Mouse (Mus musculus) ES-E14 (cell line): Measurements from ENCODE around the gene Hsf4. TPM values are rescaled to one million over a fixed set of nuclear protein-coding genes. Genes with fewer than 3 reads are reported as not detected.

ENCODE experiments used
- DNase-seq: peaks from one replicate; pipeline ENCODE4 v3.0.0-alpha.2; 2013; ENCODE audit warnings: low read depth, low spot score
- H3K27ac ChIP-seq: 2 replicates; pipeline ENCODE4 v1.5.1; 2012; ENCODE audit warnings: low read depth, mild to moderate bottlenecking, low read length, moderate library complexity, mixed read lengths; ENCODE audit not compliant: poor library complexity, insufficient read depth, severe bottlenecking
- H3K36me3 ChIP-seq: 2 replicates; pipeline ENCODE4 v1.6.1; 2012; ENCODE audit warnings: mild to moderate bottlenecking, low read length, moderate library complexity, mixed read lengths; ENCODE audit not compliant: control insufficient read depth, poor library complexity, insufficient read depth, severe bottlenecking
- H3K4me1 ChIP-seq, 2 experiments: fragments of 150-350 bp in 1 of 2; sonication (generic) in 1 of 2; 2 replicates each; pipeline ENCODE4 v1.6.1; 2012; ENCODE audit warnings: low read length in 2 of 2, mild to moderate bottlenecking in 1 of 2, mixed read lengths in 1 of 2; ENCODE audit not compliant: control insufficient read depth in 2 of 2, insufficient read depth in 2 of 2, poor library complexity in 1 of 2
- H3K4me3 ChIP-seq, 2 experiments: fragments of 150-350 bp in 1 of 2; sonication (generic) in 1 of 2; 2 replicates each; pipeline ENCODE4 v1.5.1; 2012; ENCODE audit warnings: low read length in 2 of 2, low read depth in 1 of 2, mild to moderate bottlenecking in 1 of 2, mixed read lengths in 1 of 2; ENCODE audit not compliant: insufficient read depth in 1 of 2, poor library complexity in 1 of 2, severe bottlenecking in 1 of 2
- H3K9ac ChIP-seq: 2 replicates; pipeline ENCODE4 v1.6.1; 2012; ENCODE audit warnings: low read depth, mild to moderate bottlenecking, low read length, mixed read lengths; ENCODE audit not compliant: poor library complexity, insufficient read depth, severe bottlenecking
- H3K9me3 ChIP-seq: fragments of 150-350 bp; sonication (generic); 2 replicates; pipeline ENCODE4 v1.6.1; 2012; ENCODE audit warnings: low read depth, mild to moderate bottlenecking, low read length; ENCODE audit not compliant: control insufficient read depth, insufficient read depth
- CHD2 ChIP-seq: IDR thresholded peaks from 2 replicates; pipeline ENCODE4 v1.6.1; 2014; ENCODE audit warnings: mild to moderate bottlenecking, low read depth, low read length, inconsistent platforms
- HCFC1 ChIP-seq: IDR thresholded peaks from 2 replicates; pipeline ENCODE4 v1.6.1; 2012; ENCODE audit warnings: low read length, inconsistent platforms, borderline replicate concordance; ENCODE audit not compliant: insufficient read depth
- MAFK ChIP-seq: IDR thresholded peaks from 2 replicates; pipeline ENCODE4 v1.6.1; 2014; ENCODE audit warnings: mild to moderate bottlenecking, low read depth, low read length, inconsistent platforms; ENCODE audit not compliant: insufficient read depth
- ZC3H11A ChIP-seq: IDR thresholded peaks from 2 replicates; pipeline ENCODE4 v1.6.1; 2012; ENCODE audit warnings: low read depth, mild to moderate bottlenecking, inconsistent platforms, low read length, borderline replicate concordance
- ZNF384 ChIP-seq: IDR thresholded peaks from 2 replicates; pipeline ENCODE4 v1.6.1; 2012; ENCODE audit warnings: low read depth, low read length, inconsistent platforms
- in situ Hi-C, 2 experiments: fragments of 600-800 bp; cut with MboI; formaldehyde crosslinking; loops; one replicate each; pipeline ENCODE4 v1.15.1; 2025; ENCODE audit warnings: low sequenced_read_pairs in 2 of 2, inconsistent platforms in 1 of 2; ENCODE audit not compliant: unreplicated experiment in 2 of 2
- total RNA-seq: library from RNA; depleted of rRNA; stranded (reverse); fragments of 300-350 nt; gene quantifications from 2 replicates; pipeline ENCODE4 v1.2.3, GENCODE M21; 2012

Gene Hsf4
- total RNA-seq, 1 experiment: 0.45 TPM

DNA sequence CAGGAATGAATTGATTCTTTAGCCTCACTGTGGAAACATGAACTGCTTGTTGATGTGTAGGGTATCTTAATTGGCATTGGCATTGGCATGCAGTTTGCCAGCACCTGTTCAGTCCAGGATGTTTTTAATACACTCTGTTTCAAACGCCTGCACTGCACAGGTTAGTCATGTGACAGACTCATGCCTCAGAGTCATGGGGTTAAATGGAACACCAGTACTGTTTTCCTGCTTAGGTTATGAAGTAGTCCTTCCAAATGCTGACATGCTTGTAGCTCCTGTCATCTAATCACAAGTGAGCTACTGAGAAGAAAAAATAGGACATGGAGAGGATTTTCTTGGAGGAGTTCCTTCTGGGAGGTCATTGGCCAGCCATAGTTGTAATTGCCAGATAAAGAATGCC is 34.4 kb upstream of the Hsf4 start:
- Histone ChIP-seq H3K9ac (no peak overlapping the region), H3K36me3 (peaks cover 25% of the 10 kb centered on the region), H3K9me3 (no peaks in the 10 kb centered on the region), H3K27ac (no peak overlapping the region), H3K4me3 (no peak overlapping the region), H3K4me1 (peaks cover 12 to 22% of the 10 kb centered on the region in 2 experiments)
- no peak for DNase-seq
- TF ChIP-seq ZNF384 (no peak), ZC3H11A (no peak), MAFK (no peak), HCFC1 (no peak), CHD2 (no peak)
- in situ Hi-C loops: no loop called here

DNA sequence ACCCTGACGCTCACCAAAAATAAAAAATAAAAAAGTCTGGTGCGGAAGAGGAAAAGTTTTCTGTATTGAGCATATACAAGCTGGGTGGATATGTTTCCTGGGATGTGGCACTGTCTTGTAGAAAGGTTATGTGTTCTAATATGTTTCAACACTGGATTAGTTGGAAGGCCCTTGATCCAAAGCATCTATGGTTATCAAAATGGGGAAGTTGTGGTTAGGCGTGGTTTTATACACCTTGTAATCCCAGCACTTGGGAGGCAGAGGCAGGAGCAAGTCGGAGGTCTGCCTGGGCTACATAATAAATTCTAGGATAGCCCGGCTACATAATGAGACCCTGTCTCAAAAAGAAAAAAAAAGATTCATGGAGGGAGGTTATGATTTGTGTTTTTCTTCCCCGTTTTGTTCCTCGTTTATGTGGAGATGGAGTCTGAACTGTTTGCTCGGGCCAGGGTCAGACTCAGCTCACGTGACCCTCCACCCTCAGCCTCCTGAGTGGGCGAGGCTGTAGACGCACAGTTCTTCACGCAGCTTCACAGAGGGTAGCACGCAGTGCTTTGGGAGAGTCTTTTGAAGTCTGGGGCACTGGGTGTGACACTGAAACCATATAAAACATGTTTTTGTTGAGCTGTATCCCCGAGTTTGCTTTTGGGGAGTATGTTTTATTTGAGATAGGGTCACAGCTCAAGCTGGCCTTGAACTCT is 32.0 kb upstream of the Hsf4 start:
- Histone ChIP-seq H3K4me3 (no peak overlapping the region), H3K4me1 (peaks cover 7% of the 10 kb centered on the region in 2 experiments), H3K27ac (no peak overlapping the region), H3K9me3 (no peaks in the 10 kb centered on the region), H3K36me3 (peaks cover 36% of the 10 kb centered on the region), H3K9ac (no peak overlapping the region)
- in situ Hi-C loops: no loop called here
- TF ChIP-seq CHD2 (no peak), MAFK (no peak), ZNF384 (0 out of 2 replicates have a peak, but pooled peaks have one; percentile 20), ZC3H11A (no peak), HCFC1 (no peak)
- DNase-seq: no peak

DNA sequence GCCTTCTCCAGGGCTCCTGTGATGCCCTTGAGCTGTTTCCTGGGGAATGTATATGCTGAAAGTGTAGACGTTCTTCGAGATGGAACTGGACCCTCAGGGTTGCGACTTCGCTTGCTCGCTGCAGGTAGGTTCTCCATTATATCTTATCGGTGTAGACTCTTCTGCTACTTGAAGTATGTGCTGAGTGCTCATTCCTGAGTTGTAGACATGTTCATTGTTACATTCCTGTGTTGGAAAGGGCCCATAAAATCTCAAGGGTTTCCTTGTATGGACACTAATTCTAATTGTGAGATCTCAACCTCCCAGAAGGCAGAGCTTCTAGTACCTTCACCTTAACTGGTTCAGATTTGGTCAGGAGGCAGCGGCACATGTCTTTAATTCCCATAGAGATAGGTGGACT is 28.6 kb upstream of the Hsf4 start:
- Histone ChIP-seq H3K9ac (no peak overlapping the region), H3K36me3 (peaks cover 39% of the 10 kb centered on the region), H3K4me3 (no peak overlapping the region), H3K4me1 (peaks cover 0 to 3% of the 10 kb centered on the region in 2 experiments; a peak in 2 of 4 replicates), H3K27ac (no peak overlapping the region), H3K9me3 (no peaks in the 10 kb centered on the region)
- DNase-seq: no peak
- in situ Hi-C loops: no loop called here
- no peak for TF ChIP-seq CHD2
- TF ChIP-seq ZC3H11A: no peak
- TF ChIP-seq HCFC1: no peak
- no peak for TF ChIP-seq MAFK
- no peak for TF ChIP-seq ZNF384

DNA sequence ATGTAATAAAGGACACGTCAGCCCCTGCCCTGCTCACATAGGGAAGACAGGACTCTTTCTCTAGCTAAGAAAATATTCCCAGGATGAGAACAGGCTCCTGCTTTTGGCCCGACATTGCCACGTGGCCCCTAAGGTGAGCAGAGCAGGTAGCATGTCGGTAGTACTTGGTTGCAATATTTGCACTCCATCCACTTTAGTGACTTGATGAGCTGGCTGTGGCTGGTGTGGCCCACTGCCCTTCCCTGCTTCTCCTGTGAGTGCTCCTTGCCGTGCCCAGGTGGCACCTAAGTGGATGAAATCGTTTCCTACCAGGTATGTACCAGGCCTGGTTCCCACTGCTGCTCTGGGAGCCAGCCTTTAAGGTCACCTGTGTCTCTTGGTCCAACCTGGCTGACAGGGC is 17.6 kb upstream of the Hsf4 start:
- no peak for TF ChIP-seq ZNF384
- TF ChIP-seq ZC3H11A: no peak
- TF ChIP-seq MAFK: no peak
- TF ChIP-seq HCFC1: no peak
- no peak for TF ChIP-seq CHD2
- in situ Hi-C loops: loop anchor here in 1 of 2 experiments (25.0 kb wide), 1 partner anchor 615 kb away; the partner anchor contains the start of genes Ciao2b and Rrad
- H3K9ac ChIP-seq: no peak overlapping the region

More for the DNA sequence above, 17.6 kb upstream of the Hsf4 start:
- Histone ChIP-seq H3K9me3 (no peaks in the 10 kb centered on the region), H3K4me1 (peaks cover 0 to 8% of the 10 kb centered on the region in 2 experiments; a peak in 2 of 4 replicates), H3K36me3 (peaks cover 52% of the 10 kb centered on the region), H3K27ac (no peak overlapping the region), H3K4me3 (no peak overlapping the region)
- DNase-seq: no peak
